Mouse (Mus musculus): Measurements from ENCODE around the gene Htr2b. TPM values are rescaled to one million over a fixed set of nuclear protein-coding genes. Genes with fewer than 3 reads are reported as not detected.

The Htr2b gene
- polyA plus RNA-seq, 1 experiment, result not detected

DNA sequence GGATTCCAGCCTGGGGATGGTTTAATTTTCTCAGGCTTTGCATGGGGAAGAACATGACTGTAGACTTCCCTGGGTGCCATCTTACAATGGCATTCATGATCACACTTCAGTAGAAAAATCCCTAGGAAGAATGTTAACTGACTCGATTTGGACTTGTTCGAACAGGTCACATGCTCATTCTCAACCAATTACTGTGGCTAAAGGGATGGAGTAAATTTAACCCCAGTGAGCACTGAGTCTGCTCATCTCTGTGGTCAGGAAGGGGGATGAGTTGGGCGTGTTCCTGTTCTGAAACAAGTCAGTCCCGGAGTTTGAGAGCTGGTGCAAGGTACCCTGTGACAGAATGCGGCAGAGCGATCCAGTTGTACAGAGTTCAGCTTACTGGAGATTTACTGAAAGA, 39.2 kb upstream of the Htr2b start:
- peaks cover 40% of the 10 kb centered on the region for H3K4me1 ChIP-seq
- H3K36me3 ChIP-seq (replicated peaks; ENCODE audit: low read length), result no peaks in the 10 kb centered on the region
- H3K9me3 ChIP-seq, result no peaks in the 10 kb centered on the region
- peaks cover 12% of the 10 kb centered on the region for H3K27me3 ChIP-seq (replicated peaks)
- no peak for TF ChIP-seq FLI1 (IDR thresholded peaks at IDR 0.05; ENCODE audit: low read length)
- TF ChIP-seq GATA1 (IDR thresholded peaks at IDR 0.05; ENCODE audit: borderline replicate concordance, low read length), result no peak
- no peak overlapping the region for H3K4me3 ChIP-seq (replicated peaks)

DNA sequence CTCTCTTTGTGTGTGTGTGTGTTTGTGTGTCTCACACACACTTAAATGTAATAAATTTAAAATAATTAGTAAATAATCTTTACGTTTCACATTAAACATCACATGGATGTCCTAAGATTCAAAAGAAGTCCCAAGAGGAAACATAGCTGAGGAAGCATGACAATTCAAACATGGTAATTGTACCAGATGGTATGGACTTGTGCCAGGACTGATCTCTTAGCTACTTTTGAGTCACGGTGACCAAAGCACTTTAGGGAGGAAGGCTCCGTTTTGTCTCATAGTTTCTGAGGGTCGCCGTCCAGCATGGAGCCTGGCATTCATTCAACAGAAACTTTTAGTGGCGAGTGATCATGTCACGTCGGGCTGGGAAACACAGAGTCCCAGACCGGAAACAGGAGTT, 36.4 kb upstream of the Htr2b start:
- Histone ChIP-seq H3K27me3 (replicated peaks) (peaks cover 12% of the 10 kb centered on the region), H3K4me1 (peaks cover 33% of the 10 kb centered on the region), H3K9me3 (no peaks in the 10 kb centered on the region), H3K36me3 (replicated peaks; ENCODE audit: low read length) (peaks cover 11% of the 10 kb centered on the region), H3K4me3 (replicated peaks) (no peak overlapping the region)
- no peak for TF ChIP-seq FLI1 (IDR thresholded peaks at IDR 0.05; ENCODE audit: low read length)
- no peak for TF ChIP-seq GATA1 (IDR thresholded peaks at IDR 0.05; ENCODE audit: borderline replicate concordance, low read length)

DNA sequence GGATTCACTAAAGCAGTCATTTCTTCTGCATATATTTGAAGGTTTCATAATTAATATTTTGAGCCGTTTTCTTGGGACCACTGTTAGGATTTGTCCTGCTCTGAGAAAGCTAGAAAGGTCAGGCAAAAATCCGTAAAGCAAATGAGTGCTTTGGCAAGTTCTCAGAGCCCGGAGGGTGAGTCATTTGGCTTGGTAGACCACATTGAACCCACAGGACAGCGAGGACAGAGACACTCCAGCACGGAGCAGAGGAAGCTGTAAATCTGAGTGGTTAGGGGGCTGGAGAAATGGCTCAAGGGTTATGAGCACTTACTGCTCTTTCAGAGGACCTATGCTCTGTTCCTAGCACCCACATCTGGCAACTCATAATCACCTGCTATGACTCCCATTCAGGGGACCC, 35.8 kb upstream of the Htr2b start:
- peaks cover 39% of the 10 kb centered on the region for H3K4me1 ChIP-seq
- H3K36me3 ChIP-seq (replicated peaks; ENCODE audit: low read length), result peaks cover 14% of the 10 kb centered on the region
- no peaks in the 10 kb centered on the region for H3K9me3 ChIP-seq
- TF ChIP-seq FLI1 (IDR thresholded peaks at IDR 0.05; ENCODE audit: low read length) (no peak), GATA1 (IDR thresholded peaks at IDR 0.05; ENCODE audit: borderline replicate concordance, low read length) (no peak)
- H3K27me3 ChIP-seq (replicated peaks), result peaks cover 12% of the 10 kb centered on the region
- H3K4me3 ChIP-seq (replicated peaks), result peak overlapping the region; percentile 10

DNA sequence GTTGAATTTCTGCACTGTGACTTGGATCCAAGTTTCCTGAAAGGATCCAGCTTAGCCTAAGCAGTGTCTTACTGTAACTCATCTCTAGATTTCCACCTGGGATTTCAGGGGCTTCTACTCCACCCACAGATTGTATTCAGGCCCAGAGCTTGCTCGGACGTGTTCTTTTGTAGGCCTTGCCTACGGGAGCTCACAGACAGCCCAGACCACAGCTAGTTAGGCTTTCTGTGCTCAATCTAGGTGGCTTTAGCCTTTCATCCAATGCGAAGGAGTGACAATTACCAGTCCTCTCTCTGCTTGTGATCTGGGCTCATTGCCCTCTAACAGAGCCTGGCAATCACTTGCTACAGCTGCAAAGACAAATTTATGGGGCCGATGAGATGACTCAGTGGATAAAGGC, 34.5 kb upstream of the Htr2b start:
- peaks cover 12% of the 10 kb centered on the region for H3K27me3 ChIP-seq (replicated peaks)
- H3K4me3 ChIP-seq (replicated peaks), result no peak overlapping the region
- TF ChIP-seq FLI1 (IDR thresholded peaks at IDR 0.05; ENCODE audit: low read length) (no peak), GATA1 (IDR thresholded peaks at IDR 0.05; ENCODE audit: borderline replicate concordance, low read length) (no peak)
- peaks cover 20% of the 10 kb centered on the region for H3K36me3 ChIP-seq (replicated peaks; ENCODE audit: low read length)
- H3K9me3 ChIP-seq, result no peaks in the 10 kb centered on the region
- H3K4me1 ChIP-seq, result peaks cover 43% of the 10 kb centered on the region

DNA sequence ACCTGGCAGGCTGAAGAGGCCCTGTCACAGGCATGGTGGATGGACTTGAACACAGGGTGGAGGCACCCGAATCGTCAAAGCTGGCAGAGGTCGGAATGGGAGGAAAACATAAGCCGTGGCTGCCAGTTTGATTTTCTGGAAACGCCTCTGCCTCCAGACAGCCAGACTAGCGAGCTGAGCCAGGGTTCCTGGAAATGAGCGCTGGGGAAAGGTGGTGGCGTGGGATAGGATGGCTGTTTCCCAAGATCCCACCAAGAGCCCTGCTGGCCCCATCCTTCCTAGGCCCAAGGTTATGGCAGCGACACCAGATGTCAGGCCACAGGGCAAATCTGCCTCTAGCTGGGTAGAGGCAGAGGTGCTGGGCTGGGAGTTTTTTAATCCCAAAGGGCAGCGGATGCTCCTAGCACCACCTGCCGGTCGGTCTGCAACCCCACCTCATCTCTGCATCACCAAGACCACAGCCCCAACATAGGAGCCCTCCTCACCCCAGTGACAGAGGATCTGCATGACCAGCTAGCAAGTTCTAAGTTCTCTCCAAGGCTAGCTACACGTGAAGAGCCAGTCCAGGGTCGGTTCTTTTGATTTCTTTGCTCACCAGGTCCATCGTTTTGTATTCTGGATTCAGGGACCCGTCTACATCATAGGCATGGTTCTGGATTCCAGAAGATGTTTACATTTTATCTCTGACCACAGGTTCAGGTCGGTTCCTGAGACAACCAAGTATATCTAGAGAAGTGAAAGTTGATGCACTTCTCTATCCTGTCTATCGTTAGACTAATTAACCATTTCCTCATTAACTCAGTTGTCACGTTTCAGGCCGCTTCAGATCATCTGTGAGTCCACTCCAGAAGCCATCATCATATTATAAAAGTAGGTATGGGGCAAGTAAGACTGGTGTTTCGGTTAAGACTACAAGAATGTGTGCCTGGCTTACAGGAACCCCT, 32.5 kb upstream of the Htr2b start:
- TF ChIP-seq GATA1 (IDR thresholded peaks at IDR 0.05; ENCODE audit: borderline replicate concordance, low read length), result no peak
- TF ChIP-seq FLI1 (IDR thresholded peaks at IDR 0.05; ENCODE audit: low read length), result no peak
- H3K36me3 ChIP-seq (replicated peaks; ENCODE audit: low read length), result peaks cover 38% of the 10 kb centered on the region

DNA sequence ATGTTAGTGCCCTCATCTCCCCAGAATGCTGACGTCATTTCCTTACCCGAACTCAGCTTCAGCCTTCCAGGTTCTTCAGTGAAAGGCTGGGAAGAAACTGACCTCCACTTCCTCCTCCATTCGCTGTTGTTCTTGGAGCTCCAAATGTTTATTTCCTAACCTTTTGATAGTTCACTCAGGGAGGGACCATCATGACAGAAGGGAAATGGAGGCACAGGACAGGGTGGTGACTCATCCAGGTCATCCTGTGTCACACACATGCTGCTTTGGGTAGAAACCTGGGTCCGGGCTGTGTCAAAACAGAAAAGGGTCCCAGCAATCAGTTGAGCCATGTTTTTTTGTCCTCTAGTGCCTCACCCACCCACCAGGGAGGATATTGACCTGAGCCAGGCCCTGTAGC, 31.4 kb upstream of the Htr2b start:
- peaks cover 49% of the 10 kb centered on the region for H3K36me3 ChIP-seq (replicated peaks; ENCODE audit: low read length)
- TF ChIP-seq FLI1 (IDR thresholded peaks at IDR 0.05; ENCODE audit: low read length) (no peak), GATA1 (IDR thresholded peaks at IDR 0.05; ENCODE audit: borderline replicate concordance, low read length) (no peak)

More for the DNA sequence above, 32.5 kb upstream of the Htr2b start:
- no peak overlapping the region for H3K4me3 ChIP-seq (replicated peaks)
- no peaks in the 10 kb centered on the region for H3K9me3 ChIP-seq
- peaks cover 10% of the 10 kb centered on the region for H3K27me3 ChIP-seq (replicated peaks)
- H3K4me1 ChIP-seq, result peaks cover 41% of the 10 kb centered on the region

DNA sequence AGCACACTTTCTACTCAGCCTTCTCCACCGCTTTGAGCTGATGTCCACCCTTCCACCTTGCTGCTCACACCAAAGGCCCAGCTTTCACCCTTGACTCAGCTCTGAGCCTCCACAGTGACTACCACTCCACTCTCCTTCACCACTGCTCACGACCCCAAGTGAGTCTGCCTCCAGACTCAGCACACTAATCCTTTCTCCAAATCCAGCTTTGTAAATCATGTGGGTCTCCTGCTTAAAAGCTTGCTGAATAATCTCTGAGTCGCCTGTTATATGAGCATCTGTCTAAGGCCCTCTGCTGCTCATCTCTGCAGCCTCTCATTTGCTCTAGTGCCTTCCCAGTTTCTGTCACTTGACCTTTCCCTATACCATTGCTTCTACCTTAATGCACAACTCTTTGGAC, 29.3 kb upstream of the Htr2b start:
- peaks cover 30% of the 10 kb centered on the region for H3K4me1 ChIP-seq
- TF ChIP-seq GATA1 (IDR thresholded peaks at IDR 0.05; ENCODE audit: borderline replicate concordance, low read length) (no peak), FLI1 (IDR thresholded peaks at IDR 0.05; ENCODE audit: low read length) (no peak)
- H3K36me3 ChIP-seq (replicated peaks; ENCODE audit: low read length), result peaks cover 68% of the 10 kb centered on the region

More for the DNA sequence above, 31.4 kb upstream of the Htr2b start:
- Histone ChIP-seq H3K27me3 (replicated peaks) (peaks cover 8% of the 10 kb centered on the region), H3K4me3 (replicated peaks) (no peak overlapping the region), H3K9me3 (no peaks in the 10 kb centered on the region), H3K4me1 (peaks cover 37% of the 10 kb centered on the region)

DNA sequence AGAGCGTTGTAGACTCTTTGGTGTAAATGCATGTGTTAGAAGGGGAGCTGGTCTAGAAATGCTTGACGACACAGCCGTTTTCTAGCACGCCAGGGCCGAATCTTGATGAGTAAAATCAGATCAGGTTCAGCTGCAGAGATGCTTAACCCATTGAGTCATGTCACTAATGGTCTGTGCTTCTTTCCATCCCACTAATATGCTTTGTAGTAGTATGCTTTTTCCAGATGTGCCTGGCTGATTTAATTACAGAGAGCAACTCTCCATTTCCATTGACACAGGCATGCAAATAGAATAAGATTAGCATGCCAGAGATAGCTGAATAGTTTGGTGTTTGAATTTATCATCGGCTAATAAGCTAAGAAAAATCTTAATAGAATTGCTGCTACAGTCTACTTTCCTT, 23.5 kb upstream of the Htr2b start:
- Histone ChIP-seq H3K4me1 (no peaks in the 10 kb centered on the region), H3K4me3 (replicated peaks) (no peak overlapping the region), H3K36me3 (replicated peaks; ENCODE audit: low read length) (peaks cover 93% of the 10 kb centered on the region), H3K27me3 (replicated peaks) (no peaks in the 10 kb centered on the region), H3K9me3 (no peaks in the 10 kb centered on the region)
- no peak for TF ChIP-seq FLI1 (IDR thresholded peaks at IDR 0.05; ENCODE audit: low read length)

More for the DNA sequence above, 29.3 kb upstream of the Htr2b start:
- Histone ChIP-seq H3K27me3 (replicated peaks) (peaks cover 1% of the 10 kb centered on the region), H3K9me3 (no peaks in the 10 kb centered on the region), H3K4me3 (replicated peaks) (no peak overlapping the region)

DNA sequence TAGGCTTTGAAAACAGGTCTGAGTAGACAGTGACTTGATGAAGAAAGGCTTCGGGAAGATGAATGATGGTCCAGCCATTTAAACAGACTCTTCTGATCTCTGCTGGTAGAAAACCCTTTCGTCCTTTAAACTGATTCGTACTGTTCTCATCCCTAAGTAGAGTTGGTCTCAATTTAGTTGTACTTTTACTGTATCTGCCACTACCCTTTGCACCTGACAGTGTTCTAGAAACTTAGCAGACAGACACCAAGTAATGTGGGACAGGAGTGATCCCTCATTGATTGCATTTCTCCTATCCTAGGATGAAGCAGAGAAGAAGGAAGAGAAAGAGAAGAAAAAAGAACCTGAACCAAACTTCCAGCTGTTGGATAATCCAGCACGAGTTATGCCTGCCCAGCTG, 21.6 kb upstream of the Htr2b start, which contains the start of gene Gm21972:
Gene Gm21972 (plus strand): TSS at position 301 of the 400 bp plus-strand sequence.
- H3K4me3 ChIP-seq (replicated peaks), result no peak within 1 kb of the TSS
- H3K36me3 ChIP-seq (replicated peaks; ENCODE audit: low read length), result peaks cover 94% of the 10 kb centered on the region

DNA sequence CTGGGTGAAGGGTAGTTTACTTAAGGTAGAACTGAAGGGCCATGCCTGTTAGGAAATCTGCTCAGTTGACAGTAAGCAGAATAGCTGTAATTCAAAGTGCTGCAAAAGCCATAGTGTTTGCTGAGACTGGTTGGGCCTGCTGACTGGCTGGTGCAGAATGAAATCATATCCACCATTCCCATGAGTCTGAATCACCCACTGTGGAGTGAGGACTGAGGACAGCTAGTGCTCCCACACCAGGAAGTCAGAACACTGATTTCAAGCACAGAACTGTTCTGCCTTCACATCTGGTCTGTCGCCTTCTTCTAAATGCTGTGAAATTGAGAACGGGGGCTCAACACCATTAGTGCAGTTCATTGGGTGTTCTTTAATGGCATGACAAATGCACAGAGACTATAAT, 14.3 kb upstream of the Htr2b start:
- Histone ChIP-seq H3K36me3 (replicated peaks; ENCODE audit: low read length) (peaks cover 94% of the 10 kb centered on the region), H3K27me3 (replicated peaks) (no peaks in the 10 kb centered on the region), H3K4me1 (peaks cover 3% of the 10 kb centered on the region; the same call in 1 of the 2 replicates), H3K9me3 (no peaks in the 10 kb centered on the region), H3K4me3 (replicated peaks) (no peak overlapping the region)
- no peak for TF ChIP-seq FLI1 (IDR thresholded peaks at IDR 0.05; ENCODE audit: low read length)

More for the DNA sequence above, 21.6 kb upstream of the Htr2b start, which contains the start of gene Gm21972:
- Histone ChIP-seq H3K27me3 (replicated peaks) (no peaks in the 10 kb centered on the region), H3K4me1 (no peaks in the 10 kb centered on the region), H3K9me3 (no peaks in the 10 kb centered on the region)
- TF ChIP-seq FLI1 (IDR thresholded peaks at IDR 0.05; ENCODE audit: low read length) (no peak), GATA1 (IDR thresholded peaks at IDR 0.05; ENCODE audit: borderline replicate concordance, low read length) (no peak)

Measured in megakaryocyte, embryonic 14.5 days (primary cell).